Mouse (Mus musculus): ENCODE results near the gene Calm5.
A peak's percentile ranks its signal among the peaks of the same experiment; 100 is the strongest.
"Not testable (repeated sequence)": the region's sequence is repeated elsewhere in the genome, so short reads cannot be mapped to it uniquely, and the experiment has no call there.

Gene Calm5

DNA sequence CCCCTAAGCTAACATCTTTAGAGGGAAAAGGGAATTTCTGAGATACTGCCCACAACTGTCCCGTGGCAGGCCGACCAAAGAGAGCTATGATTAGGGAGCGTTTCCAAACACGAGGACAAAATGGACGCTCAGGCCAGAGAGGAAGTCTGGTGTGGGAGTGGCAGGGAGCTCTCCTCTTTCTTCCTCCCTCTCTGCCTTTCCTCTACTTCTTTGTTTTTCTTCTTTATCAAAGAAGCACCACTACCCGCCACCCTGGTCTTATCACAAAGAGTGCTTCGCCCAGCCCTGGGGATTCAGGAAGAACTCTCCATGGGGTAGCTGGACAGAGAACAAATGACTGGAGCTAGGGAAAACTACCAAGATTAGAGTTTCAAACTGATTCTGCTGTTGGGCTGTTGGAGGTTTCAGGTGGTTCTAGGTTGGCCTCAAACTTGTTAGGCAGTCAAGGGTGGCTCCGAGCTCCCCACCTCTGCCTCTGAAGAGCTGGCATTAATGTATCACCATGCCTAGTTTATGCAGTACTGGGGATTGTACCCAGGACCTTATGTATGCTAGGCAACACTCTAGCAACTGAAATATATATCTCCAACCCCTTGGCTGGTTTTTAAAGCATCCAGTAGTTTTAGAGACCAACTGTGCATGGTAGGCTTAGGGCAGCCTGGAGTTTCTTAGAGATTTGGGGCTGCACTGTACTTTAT is 12.5 kb downstream of the Calm5 start:
- no peak for DNase-seq (ENCODE audit: low spot score in 2 of 2)

DNA sequence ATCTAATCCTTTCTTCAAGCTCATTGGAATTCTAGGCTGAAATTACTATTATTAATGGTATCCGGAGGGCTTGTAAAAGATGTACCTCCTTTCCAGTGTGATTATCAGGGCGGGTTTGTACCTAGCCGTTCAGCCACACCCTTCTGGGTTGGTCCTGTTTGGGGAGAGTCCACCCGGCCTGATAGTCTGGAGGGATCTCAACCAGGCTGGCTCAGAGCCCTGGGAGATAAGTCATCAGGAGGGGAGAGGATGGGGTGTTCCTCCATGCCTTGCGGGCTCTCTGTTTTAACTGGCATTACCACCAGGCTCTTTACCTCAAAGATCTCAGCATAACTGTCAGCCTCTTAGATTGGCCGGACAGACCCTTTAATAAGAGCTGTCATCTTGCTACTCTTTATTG is 13.2 kb downstream of the Calm5 start:
- no peak for DNase-seq (ENCODE audit: low spot score in 2 of 2)

DNA sequence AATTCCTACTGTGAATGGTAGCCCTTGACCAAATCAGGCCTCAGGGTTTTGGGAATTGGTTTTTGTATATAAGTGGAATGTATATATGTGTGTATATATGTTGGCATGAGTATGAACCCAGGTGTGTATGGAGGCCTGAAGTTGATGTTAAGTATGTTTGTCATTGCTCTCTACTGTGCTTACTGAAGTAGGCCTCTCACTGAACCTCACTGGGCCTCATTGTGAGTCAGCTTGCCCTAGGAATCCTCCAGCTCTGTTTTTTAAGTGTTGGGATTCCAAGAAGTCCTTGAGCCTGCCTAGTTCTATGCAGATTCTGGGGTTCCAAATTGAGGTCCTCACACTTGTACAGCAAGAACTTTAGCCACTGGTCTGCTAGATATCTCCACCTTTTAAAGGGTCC is 15.9 kb downstream of the Calm5 start:
- no peak for DNase-seq (ENCODE audit: low spot score in 2 of 2)

DNA sequence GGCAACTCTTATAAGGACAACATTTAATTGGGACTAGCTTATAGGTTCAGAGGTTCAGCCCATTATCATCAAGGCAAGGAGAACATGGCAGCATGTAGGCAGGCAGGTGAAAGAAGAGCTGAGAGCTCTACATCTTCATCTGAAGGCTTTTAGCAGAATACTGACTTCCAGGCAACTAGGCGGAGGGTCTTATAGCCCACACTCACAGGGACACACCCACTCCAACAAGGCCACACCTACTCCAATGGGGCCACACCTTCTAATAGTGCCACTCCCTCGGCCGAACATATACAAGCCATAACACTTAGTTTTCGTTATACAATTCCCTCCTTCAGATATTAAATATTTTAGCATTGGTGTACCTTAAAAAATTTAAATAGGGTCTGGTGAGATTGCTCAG is 18.9 kb downstream of the Calm5 start:
- no peak for DNase-seq (ENCODE audit: low spot score in 2 of 2)

DNA sequence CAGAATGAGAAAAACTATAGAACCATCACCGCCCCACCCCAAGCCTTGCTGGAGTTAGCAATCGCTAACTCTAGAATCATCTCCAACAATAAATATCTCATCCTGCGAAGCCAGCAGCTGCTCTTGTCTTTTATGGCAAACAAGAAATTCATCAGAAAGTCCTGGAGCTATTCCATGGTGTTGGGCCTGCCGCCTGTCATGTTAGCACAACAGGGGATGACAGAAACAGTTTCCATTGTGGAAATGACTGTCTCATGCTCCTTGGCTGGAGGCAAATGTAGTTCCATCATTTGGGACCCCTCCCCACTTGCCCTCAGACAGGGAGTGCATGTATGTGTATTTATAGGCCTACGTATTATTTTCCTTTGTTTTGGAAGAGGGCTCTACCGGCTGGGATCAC is 22.5 kb downstream of the Calm5 start:
- DNase-seq (ENCODE audit: low spot score in 2 of 2), result no peak

DNA sequence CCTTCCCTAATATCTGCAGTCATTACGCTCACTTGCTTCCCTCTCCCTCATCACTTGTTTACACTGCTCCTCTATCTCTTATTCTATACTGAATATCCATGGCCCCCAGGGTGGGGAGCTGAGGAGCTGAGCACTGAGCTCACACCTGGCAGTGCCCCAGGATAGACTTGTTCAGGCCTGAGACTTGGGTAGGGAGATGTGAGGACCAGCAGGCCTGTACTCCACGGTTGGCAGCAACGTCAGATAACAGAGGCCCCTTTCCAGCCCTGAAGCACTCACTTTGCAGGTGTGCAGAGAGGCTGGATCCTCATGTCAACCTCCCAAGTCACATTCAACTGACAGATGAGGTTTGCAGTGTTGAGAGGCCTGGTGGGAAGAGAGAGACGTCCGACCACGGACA is 23.2 kb downstream of the Calm5 start:
- DNase-seq (ENCODE audit: low spot score in 2 of 2), result no peak

DNA sequence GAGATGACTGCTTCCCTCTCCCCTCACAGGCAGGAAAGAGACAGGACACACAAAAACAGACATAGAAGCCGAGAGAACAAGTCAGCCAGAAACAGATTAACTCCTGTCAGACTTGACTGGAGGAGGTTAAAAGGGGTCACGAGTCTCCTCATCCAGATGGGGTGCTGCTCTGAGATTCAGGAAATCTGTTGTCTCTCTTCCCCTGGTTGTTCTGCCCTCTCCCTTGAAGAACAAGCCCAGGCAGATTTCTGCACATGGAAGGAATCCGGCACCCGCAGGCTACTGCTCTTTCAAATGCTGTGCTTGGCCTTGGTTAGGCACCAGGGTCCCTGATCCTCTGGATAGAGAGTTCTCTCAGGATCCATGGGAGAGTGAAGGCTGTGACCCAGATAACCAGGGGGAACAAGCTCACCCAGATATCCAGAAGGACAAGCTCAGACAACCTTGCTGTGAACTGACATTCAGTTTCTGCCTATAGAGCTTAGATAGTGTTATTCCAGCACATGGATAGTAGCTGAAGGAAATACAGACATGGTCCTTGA is 23.8 kb downstream of the Calm5 start:
- no peak for DNase-seq (ENCODE audit: low spot score in 2 of 2)

DNA sequence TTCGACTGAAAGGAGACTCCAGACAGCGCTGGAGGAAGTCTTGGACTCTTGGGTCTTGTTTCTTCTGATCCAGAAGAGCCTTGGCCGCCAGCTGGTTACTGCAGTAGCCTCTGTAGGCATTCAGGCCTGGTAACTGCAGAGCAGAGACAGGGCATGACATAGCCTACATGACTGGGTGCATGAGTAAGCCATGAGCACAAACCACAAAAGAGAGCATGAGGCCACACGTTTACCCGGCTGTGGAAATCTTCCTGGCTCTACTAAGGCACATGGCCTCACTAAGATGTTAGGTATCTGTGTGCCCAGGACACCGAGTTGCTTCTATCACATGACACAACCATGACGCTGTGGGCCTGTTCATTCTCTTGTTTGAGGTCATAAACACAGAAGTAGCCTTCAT is 32.7 kb downstream of the Calm5 start:
- no peak for DNase-seq (ENCODE audit: low spot score in 2 of 2)

DNA sequence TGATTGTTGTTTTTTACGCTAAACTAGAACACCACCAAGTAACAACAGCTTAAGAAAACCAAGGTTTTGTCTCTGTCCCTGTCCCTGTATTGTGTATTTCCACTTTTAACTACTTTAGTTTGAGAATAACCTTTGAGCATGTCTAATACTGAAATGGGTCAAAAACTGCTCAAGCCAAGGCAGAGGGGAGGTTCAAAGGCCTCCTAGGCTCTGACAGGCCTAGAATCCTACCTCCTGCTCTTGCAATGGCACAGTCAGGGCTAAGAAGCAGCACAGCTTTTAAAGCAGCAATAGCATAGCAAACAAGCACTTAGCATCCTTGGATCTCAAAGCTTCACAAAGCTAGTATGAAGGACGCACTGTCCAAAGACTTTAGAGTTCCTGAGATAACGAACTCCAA is 35.1 kb downstream of the Calm5 start:
- no peak for DNase-seq (ENCODE audit: low spot score in 2 of 2)

DNA sequence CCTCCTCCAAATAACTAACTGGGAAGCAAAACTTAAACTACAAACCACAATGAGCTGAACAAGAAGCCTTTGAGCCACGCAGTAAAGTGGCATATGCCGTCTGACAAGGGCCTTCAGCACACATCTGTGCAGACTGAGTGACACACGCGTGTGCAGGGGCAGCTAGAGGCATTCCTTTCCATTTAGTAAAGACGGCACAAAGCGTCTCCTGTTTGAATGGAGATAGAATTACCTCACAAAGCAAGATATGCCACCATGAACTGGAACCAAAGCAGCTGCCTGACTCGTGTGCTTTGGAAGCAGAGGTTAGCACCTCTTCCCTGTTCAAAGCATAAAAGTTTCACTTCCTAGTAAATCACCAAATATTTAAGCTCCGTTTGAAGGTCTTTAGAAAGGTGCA is 36.1 kb downstream of the Calm5 start:
- no peak for DNase-seq (ENCODE audit: low spot score in 2 of 2)

DNA sequence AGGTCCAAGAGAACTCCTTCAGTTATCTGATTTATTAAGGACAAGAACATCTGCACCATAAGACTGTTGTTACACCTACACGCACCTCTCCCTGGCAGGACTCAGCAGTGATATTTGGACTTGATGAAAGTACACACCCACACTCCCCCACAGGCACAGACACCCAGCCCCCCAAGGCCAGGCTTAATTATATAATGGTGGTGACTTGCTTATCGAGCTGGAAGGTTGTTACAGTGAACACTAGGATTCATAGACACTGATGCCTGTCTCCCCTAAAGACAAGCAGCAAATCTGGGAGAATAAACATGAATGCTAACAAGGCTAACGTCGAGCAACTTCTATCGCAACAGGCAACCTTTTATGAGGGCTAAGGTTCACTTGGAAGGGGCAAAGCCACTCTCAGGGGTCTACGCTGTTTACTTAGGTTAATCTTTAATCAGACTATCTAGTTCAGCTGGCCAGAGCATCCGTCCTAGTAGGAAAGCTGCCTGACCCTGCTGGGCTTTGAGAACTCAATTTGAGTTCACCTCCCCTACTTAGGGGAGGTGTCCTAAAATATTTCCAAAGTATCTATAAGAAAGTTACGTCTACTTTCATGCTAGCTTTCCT is 37.6 kb downstream of the Calm5 start:
- no peak for DNase-seq (ENCODE audit: low spot score in 2 of 2)

DNA sequence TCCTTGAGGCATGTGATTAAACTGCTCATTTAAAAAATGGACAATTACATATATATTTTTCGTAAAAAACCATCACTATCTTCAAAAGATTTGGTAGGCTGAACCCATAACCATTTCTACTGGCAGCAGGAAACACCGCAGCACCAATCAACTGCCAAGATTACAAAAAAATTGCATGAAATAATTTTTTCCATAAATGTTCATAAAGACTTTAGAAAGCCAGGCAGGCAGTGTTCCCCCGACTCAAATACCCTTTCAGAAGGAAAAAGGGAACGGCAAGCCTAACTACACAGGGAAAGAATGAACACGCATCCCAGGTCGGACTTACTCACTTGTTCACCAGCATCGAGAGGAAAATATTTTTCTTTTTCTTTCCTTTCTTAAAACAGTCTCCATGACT is 38.6 kb downstream of the Calm5 start:
- no peak for DNase-seq (ENCODE audit: low spot score in 2 of 2)

DNA sequence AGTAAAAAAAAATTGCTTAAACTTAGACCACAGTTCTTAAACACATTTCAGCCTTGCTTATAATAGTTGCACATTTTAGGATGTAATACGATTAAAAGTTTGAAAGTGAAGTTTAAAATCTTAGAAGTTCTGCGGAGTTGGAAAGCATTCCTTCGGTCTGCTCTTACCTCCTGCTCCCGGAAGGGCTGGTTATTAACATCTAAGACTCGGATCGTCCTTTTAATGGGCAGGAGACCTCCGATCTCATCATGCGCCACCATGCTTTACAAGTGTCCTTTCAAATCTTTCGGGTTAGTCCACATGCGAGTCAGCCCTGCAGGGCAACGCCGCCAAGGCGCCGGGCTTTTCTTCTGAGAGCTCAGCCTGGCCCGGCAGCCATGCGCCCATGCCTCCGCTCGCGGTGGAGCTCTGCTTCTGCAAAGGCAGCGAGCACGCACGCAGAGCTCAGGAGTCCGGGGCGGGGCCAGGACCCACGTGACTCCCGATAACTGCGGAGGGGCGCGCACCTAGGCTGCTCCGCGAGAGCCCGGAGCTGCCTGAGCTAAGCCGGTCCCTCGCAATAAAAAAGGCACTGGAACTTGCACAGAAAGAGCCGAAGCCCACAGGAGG is 39.3 kb downstream of the Calm5 start:
- DNase-seq (ENCODE audit: low spot score in 2 of 2), result peak; percentile 70 to 82

DNA sequence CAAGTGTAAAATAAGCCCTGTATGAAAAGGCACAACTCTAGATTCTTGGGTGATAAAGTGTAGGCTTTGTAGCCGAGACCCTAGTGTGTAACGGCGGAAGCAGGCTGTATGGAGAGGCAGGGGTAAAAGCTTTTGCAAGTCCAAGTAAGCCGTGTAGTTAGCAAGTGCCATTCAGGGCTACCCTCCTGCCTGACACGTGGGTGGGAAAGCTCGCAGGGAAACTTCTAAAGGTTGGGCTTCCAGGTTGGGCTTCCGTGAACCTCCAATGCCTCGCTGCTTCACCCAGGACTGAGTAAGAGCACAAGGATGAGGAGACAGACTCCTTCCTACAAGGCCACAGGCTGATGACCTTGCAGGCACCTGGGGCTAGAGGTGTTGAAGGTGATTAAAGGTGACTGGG is 40.6 kb downstream of the Calm5 start:
- DNase-seq (ENCODE audit: low spot score in 2 of 2), result no peak

DNA sequence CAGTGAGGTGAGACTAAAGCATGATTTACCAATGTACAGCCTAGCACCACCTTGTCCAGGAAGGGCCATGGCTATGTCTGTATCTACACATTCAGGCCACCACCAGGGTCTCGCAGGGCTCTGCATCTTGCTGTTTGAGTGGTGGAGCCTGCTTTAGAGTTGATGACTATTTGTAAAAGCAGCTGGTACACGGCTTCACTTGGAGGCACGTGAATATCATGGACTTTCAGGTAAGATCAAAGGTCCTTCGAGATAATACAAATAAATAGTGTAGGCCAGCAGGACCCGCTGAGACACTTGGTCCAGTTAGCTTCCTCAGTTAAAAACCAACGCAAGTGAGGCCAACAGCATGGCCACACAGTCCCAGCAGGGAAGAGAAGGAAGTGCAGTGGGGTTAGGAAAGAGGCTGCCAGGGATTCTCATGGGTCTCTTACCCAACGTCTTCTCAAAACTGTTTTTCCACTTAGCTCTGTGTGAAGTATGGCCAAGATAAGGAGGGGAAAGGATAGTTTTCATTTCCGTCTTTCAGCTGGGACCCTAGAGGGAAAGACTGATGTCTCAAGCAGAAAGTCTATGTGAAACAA is 41.5 kb downstream of the Calm5 start:
- DNase-seq (ENCODE audit: low spot score in 2 of 2), result no peak

DNA sequence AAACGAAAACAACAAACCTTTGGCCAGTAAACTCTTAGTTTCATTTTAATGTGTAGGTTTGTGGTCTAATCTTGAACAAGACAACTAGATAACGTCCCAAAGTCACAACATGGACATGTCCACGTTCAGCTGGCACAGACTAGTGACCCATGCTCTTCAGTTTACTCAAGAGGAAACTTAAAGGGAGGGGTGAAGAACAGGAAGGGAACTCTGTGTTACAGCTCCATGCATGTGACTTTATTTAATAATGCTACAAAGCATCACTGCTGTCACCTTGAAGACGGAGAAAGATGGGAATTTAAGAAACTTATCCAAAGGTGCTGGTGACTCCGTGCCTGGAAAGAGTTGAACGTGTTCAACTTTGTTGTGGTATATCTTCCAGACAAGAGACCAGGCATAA is 42.1 kb downstream of the Calm5 start:
- no peak for DNase-seq (ENCODE audit: low spot score in 2 of 2)

DNA sequence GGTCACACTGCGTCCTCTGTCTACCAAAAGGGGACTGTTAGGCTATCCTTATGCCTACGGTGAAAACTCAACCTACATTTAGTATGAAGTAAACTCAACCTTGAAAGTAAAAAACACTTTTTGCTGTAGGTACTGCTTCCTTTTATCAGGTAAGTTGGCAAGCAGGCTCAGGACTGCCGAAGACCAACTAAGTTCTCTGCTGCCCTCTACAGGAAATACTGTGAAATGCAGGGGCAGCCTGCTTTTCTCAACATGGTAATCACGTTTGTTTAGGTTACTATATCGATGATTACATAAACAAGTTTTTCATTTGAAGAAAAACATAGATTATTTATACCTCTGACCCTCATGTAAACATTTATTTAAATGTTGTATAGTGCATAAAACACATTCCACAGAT is 42.9 kb downstream of the Calm5 start:
- DNase-seq (ENCODE audit: low spot score in 2 of 2), result peak; percentile 49 to 75

DNA sequence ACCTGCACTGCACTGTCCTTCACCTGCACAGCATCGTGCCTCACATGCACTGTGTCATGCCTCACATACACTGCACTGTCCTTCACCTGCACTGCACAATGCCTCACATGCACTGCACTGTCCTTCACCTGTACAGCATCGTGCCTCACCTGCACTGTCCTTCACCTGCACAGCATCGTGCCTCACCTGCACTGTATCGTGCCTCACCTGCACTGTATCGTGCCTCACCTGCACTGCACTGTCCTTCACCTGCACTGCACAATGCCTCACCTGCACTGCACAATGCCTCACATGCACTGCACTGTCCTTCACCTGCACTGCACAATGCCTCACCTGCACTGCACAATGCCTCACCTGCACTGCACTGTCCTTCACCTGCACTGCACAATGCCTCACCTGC is 44.2 kb downstream of the Calm5 start:
- DNase-seq (ENCODE audit: low spot score in 2 of 2), result not testable (repeated sequence)

DNA sequence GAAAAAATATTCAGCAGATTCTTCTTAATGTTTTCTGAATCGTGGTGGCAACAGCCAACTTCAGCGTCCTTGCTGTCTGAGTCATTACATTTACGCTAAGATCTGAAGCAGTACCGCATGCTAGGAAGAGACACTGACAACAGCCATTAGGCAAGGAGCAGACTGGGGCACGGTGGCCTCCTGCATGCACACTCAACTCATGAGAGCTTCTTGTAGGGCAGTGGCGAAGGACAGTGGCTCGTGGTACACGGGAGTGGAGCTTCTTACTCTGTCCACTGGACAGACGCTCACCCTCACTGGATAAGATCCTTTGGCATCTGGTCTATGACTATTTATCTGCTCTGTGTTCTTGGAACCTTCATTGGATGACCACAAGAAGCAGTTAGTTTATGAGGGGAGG is 45.3 kb downstream of the Calm5 start:
- no peak for DNase-seq (ENCODE audit: low spot score in 2 of 2)
